Mouse (Mus musculus) testis, adult 2 months (tissue): ENCODE data around the gene Hs6st1. TPM values are rescaled to one million over a fixed set of nuclear protein-coding genes. Genes with fewer than 3 reads are reported as not detected.

Source experiments
- H3K27ac ChIP-seq: fragments of 200-500 bp; 2 replicates; pipeline ENCODE4 v1.5.1; 2012; ENCODE audit warnings: low read depth, low read length; ENCODE audit not compliant: control insufficient read depth, insufficient read depth
- H3K27me3 ChIP-seq: fragments of 200-500 bp; 2 replicates; pipeline ENCODE4 v1.6.1; 2012; ENCODE audit warnings: mild to moderate bottlenecking, low read length, moderate library complexity; ENCODE audit not compliant: control insufficient read depth, insufficient read depth
- H3K36me3 ChIP-seq: fragments of 200-500 bp; 2 replicates; pipeline ENCODE4 v1.6.1; 2012; ENCODE audit warnings: mild to moderate bottlenecking, low read length; ENCODE audit not compliant: control insufficient read depth, insufficient read depth
- H3K4me1 ChIP-seq: fragments of 200-500 bp; 2 replicates; pipeline ENCODE4 v1.6.1; 2012; ENCODE audit warnings: low read length; ENCODE audit not compliant: control insufficient read depth, insufficient read depth
- H3K4me3 ChIP-seq: fragments of 200-500 bp; 2 replicates; pipeline ENCODE4 v1.5.1; 2012; ENCODE audit warnings: low read depth, mild to moderate bottlenecking, low read length, moderate library complexity, mixed read lengths; ENCODE audit not compliant: control insufficient read depth
- CTCF ChIP-seq: fragments of 200-500 bp; IDR thresholded peaks from 2 replicates; pipeline ENCODE4 v1.5.1; 2012; ENCODE audit warnings: low read depth, mild to moderate bottlenecking, inconsistent platforms, low read length, moderate library complexity; ENCODE audit not compliant: control insufficient read depth, insufficient read depth, insufficient replicate concordance
- POLR2A ChIP-seq: fragments of 200-500 bp; IDR thresholded peaks from 2 replicates; pipeline ENCODE4 v1.6.1; 2012; ENCODE audit warnings: low read depth, mild to moderate bottlenecking, inconsistent platforms, low read length, moderate library complexity; ENCODE audit not compliant: control insufficient read depth
- polyA plus RNA-seq: library from polyadenylated mRNA; depleted of rRNA; stranded (reverse); fragments of >200 nt; gene quantifications from 2 replicates; pipeline ENCODE4 v1.2.3, GENCODE M21; 2012

Hs6st1 gene
- polyA plus RNA-seq, 1 experiment = 4.9 TPM

GRCm38 (mm10) chr1:36118958-36119357 is 50.8 kb downstream of the Hs6st1 start:
- H3K4me1 ChIP-seq = peaks cover 2% of the 10 kb centered on the region; the same call in 1 of the 2 replicates
- H3K27ac ChIP-seq = no peak overlapping the region
- H3K36me3 ChIP-seq = no peaks in the 10 kb centered on the region
- TF ChIP-seq POLR2A (no peak), CTCF (no peak)
- no peaks in the 10 kb centered on the region for H3K27me3 ChIP-seq
- H3K4me3 ChIP-seq = no peak overlapping the region

GRCm38 (mm10) chr1:36119426-36119825 is 51.2 kb downstream of the Hs6st1 start:
- Histone ChIP-seq H3K27ac (no peak overlapping the region), H3K27me3 (no peaks in the 10 kb centered on the region), H3K36me3 (no peaks in the 10 kb centered on the region), H3K4me1 (peaks cover 2% of the 10 kb centered on the region; the same call in 1 of the 2 replicates), H3K4me3 (no peak overlapping the region)
- no peak for TF ChIP-seq CTCF
- TF ChIP-seq POLR2A = no peak

DNA sequence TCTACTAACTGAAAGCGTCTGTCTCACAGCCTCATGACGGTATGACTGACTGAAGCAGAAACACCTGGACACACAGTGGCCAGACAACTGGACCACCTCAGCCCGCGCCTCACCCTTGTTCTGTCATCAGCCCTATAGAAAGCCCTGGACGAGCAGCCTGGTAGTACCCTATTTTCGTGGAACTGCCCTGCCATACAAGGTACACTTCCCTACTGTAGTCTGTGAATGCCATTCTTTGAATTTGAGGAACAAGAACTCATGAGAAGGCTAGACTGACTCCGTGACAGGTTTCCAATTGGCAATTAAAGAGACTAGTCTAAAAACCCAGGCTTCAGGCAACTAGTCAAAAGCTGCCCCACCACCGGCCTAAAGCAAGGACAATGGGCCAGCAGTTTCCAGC is 53.0 kb downstream of the Hs6st1 start:
- no peaks in the 10 kb centered on the region for H3K27me3 ChIP-seq
- no peak overlapping the region for H3K27ac ChIP-seq
- no peak for TF ChIP-seq POLR2A
- no peak for TF ChIP-seq CTCF
- no peaks in the 10 kb centered on the region for H3K36me3 ChIP-seq
- no peak overlapping the region for H3K4me3 ChIP-seq
- no peaks in the 10 kb centered on the region for H3K4me1 ChIP-seq

DNA sequence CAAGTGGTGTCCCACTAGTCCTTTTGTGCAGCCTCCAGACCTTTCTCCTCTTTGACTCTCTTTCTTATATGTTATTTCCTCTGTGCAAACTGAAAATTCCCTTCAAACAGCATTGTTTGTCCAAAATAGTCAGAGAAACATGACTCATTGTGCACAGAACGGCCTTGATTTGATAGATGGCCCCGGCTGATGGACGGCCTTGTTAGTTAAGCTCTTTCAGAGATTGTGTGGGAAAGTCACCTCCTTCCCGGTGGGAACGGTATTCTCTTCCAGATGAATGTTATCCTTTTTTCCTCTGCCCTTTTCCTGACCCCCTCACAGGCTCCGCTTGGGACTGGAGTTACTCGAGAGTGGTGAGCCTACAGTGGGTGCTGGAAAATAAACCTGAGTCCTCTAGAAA is 56.9 kb downstream of the Hs6st1 start:
- H3K36me3 ChIP-seq = no peaks in the 10 kb centered on the region
- TF ChIP-seq CTCF = no peak
- no peak for TF ChIP-seq POLR2A
- H3K27ac ChIP-seq = no peak overlapping the region

DNA sequence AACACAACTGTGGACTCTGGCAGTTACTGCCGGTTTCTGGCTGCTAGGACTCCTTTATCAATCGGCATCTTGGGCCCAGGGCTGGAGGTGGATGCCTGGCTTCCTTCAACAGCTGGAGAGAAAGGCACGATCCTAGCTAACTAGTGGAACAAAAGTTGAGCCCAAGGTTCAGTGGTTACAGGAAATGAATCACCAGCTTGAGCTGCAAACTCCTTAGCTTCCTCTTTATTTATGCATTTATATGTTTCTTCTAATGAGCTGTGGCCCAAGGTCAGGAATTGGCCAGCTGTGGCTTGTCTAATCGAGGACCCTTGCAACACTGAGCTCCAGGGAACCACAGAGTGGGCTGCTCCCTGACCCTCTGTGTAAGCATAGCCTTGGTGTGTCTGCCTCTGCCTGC is 60.9 kb downstream of the Hs6st1 start:
- Histone ChIP-seq H3K27ac (no peak overlapping the region), H3K36me3 (no peaks in the 10 kb centered on the region), H3K4me1 (no peaks in the 10 kb centered on the region; the same call in 1 of the 2 replicates), H3K4me3 (no peak overlapping the region), H3K27me3 (no peaks in the 10 kb centered on the region)
- no peak for TF ChIP-seq CTCF
- no peak for TF ChIP-seq POLR2A

More for the DNA sequence above, 56.9 kb downstream of the Hs6st1 start:
- Histone ChIP-seq H3K4me1 (no peaks in the 10 kb centered on the region; the same call in 1 of the 2 replicates), H3K4me3 (no peak overlapping the region), H3K27me3 (no peaks in the 10 kb centered on the region)

GRCm38 (mm10) chr1:36129881-36130280 is 61.7 kb downstream of the Hs6st1 start:
- no peak for TF ChIP-seq POLR2A
- no peak for TF ChIP-seq CTCF
- Histone ChIP-seq H3K27ac (no peak overlapping the region), H3K36me3 (no peaks in the 10 kb centered on the region), H3K27me3 (no peaks in the 10 kb centered on the region), H3K4me1 (no peaks in the 10 kb centered on the region; the same call in 1 of the 2 replicates), H3K4me3 (peak overlapping the region; percentile 9)

DNA sequence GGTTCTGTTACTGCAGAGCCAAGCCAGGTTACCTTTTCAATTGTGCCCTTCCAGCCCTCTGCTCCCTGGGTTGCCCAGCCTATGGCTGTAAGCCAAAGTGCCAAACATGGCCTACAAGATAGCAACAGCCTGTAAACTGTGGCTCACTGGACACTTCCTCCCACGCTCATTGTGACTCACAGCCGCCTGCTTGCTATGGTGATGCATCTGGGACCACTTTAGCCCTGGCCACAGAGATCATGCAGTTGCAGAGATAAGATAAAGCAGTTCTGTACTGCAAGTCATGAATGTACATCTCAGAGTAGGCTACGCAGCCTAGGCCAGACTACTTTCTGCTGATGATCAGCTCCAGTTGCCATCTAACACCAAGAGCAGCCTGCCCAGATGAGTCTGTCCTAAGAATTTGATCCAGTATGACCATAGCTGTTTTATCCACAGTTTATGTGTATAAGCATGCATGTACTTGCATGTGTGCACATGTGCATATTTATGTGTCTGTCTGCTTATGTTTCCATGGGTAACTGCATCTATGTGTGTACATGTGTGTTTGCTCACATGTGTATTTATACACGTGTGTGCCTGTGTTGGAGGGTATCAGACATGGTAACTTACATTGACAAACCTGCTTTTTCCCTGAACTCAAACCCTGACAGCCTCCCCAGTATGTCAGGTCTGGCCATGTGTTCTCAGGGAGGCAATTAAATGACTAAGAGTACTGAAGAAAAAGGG is 62.3 kb downstream of the Hs6st1 start:
- H3K4me3 ChIP-seq = no peak overlapping the region
- H3K27ac ChIP-seq = no peak overlapping the region
- no peaks in the 10 kb centered on the region for H3K27me3 ChIP-seq
- H3K36me3 ChIP-seq = no peaks in the 10 kb centered on the region
- TF ChIP-seq CTCF (no peak), POLR2A (no peak)
- no peaks in the 10 kb centered on the region; the same call in 1 of the 2 replicates for H3K4me1 ChIP-seq
